8 mouse cellular contexts compared by ENCODE assay signal in the genomic region with DNA sequence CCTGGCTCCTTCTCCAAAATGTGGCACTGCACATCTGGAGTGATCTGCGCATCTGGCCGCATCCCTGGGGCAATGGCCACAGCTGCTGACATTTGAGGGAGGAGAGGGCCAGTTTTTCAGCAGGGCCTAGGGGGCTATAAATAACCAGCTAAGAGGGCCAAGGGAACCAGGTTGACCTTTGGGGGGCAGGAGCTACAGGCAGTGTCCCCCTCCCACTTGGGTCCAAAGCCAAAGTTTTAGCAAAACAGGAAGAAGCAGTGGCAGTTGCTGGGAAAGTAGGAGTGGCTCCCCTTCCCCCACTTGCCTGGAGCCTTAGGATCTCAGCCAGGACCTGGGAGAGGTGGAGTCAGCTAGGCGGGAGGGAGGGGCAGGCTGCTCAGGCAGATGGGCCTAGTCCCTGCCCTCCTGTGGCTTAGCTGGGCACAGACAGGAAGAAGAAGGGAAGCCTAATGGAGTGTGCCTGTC. TPM values are rescaled to one million over a fixed set of nuclear protein-coding genes. Genes with fewer than 3 reads are reported as not detected.
DNase-seq lines count a peak whose midpoint lies in the region; ATAC-seq and TF ChIP-seq lines count a peak whose summit lies in the region.

No protein-coding gene starts in this region.

- TF ChIP-seq EP300 in heart, adult 2 months (IDR thresholded peaks at IDR 0.05; ENCODE audit: insufficient read depth, low read depth, low read length), result peak; percentile 81; the same call in 1 of the 2 replicates

- peak; percentile 46 for ATAC-seq in G1E (ENCODE audit: extremely low read depth, insufficient number of reproducible peaks, low FRiP score, poor library complexity, severe bottlenecking)
- ATAC-seq in lung, embryonic 14.5 days (ENCODE audit: insufficient read depth), result peak; percentile 82

- H3K4me1 ChIP-seq in G1E (ENCODE audit: insufficient read depth, low read depth, low read length), result peaks cover 97% of the 10 kb centered on the region
- peaks cover 34% of the 10 kb centered on the region for H3K4me1 ChIP-seq in heart, adult 2 months (ENCODE audit: control insufficient read depth, insufficient read depth, low read length)
- peaks cover 34% of the 10 kb centered on the region for H3K4me1 ChIP-seq in lung, embryonic 14.5 days (ENCODE audit: insufficient read depth)

- DNase-seq in G1E (ENCODE audit: low spot score), result peak; percentile 64
- peak; percentile 58 for DNase-seq in adrenal gland, postnatal 25 days
- peak; percentile 85 to 89 for DNase-seq in heart, adult 2 months
- DNase-seq in kidney, adult 8-10 months, result peak; percentile 87 to 90
- DNase-seq in lung, embryonic 14.5 days, result peak; percentile 92
- DNase-seq in testis, postnatal 14 days (ENCODE audit: low spot score), result peak; percentile 74
- no peak for DNase-seq in layer of hippocampus, postnatal 36 days
- no peak for DNase-seq in cerebellum, adult 9-10 months

- H3K9me3 ChIP-seq in G1E (replicated peaks), result no peaks in the 10 kb centered on the region
- H3K9me3 ChIP-seq in lung, embryonic 14.5 days (ENCODE audit: low read depth, low read length), result no peaks in the 10 kb centered on the region

- 0 out of 2 replicates have a peak overlapping the region, but pooled peaks have one; percentile 17 for H3K9ac ChIP-seq in heart, adult 2 months (ENCODE audit: low read depth, low read length)
- no peak overlapping the region for H3K9ac ChIP-seq in lung, embryonic 14.5 days

- H3K79me2 ChIP-seq in heart, adult 2 months (replicated peaks; ENCODE audit: control insufficient read depth, insufficient read depth, low read length), result no peaks in the 10 kb centered on the region

- intact Hi-C loops in heart, adult 2 months (cut with DNase I), result loop anchor here (2.0 kb wide), 1 partner anchor 29 kb away; no protein-coding TSS in a partner anchor

- TF ChIP-seq CTCF in G1E (IDR thresholded peaks at IDR 0.05; ENCODE audit: low read depth, low read length), result no peak
- peak; percentile 67 for TF ChIP-seq CTCF in heart, adult 2 months (IDR thresholded peaks at IDR 0.05)
- peak; percentile 41; the same call in 1 of the 2 replicates for TF ChIP-seq CTCF in lung, embryonic 14.5 days (IDR thresholded peaks at IDR 0.05; ENCODE audit: low read depth)

- H3K27ac ChIP-seq in heart, adult 2 months, result peak overlapping the region; percentile 85
- H3K27ac ChIP-seq in lung, embryonic 14.5 days (ENCODE audit: low read depth), result peak overlapping the region; percentile 77

- peak overlapping the region; percentile 52 for H3K4me3 ChIP-seq in G1E (ENCODE audit: low read depth, low read length)
- H3K4me3 ChIP-seq in heart, adult 2 months, result no peak overlapping the region
- no peak overlapping the region for H3K4me3 ChIP-seq in lung, embryonic 14.5 days (ENCODE audit: low read depth, low read length)

- H3K36me3 ChIP-seq in G1E (replicated peaks), result peaks cover 74% of the 10 kb centered on the region
- H3K36me3 ChIP-seq in heart, adult 2 months (ENCODE audit: control insufficient read depth, insufficient read depth, low read length), result peaks cover 4% of the 10 kb centered on the region
- H3K36me3 ChIP-seq in lung, embryonic 14.5 days (ENCODE audit: insufficient read depth), result no peaks in the 10 kb centered on the region

- H3K27me3 ChIP-seq in G1E (ENCODE audit: insufficient read depth, low read length), result no peaks in the 10 kb centered on the region
- H3K27me3 ChIP-seq in heart, adult 2 months (ENCODE audit: control insufficient read depth, insufficient read depth, low read length), result no peaks in the 10 kb centered on the region
- H3K27me3 ChIP-seq in lung, embryonic 14.5 days (ENCODE audit: insufficient read depth, low read length), result no peaks in the 10 kb centered on the region

- TF ChIP-seq POLR2A in heart, adult 2 months (IDR thresholded peaks at IDR 0.05; ENCODE audit: insufficient read depth, low read depth, low read length), result no peak

- H3K4me2 ChIP-seq in lung, embryonic 14.5 days, result no peak overlapping the region

- 8% methylated on average over 3 of the region's 3 CpGs for WGBS in heart, adult 2 months
- WGBS in lung, embryonic 14.5 days, result 24% methylated on average over 3 of the region's 3 CpGs

RNA-seq across cellular contexts. Expression of gene Hdac7, which starts 4.3 kb away (rescaled TPM):
- total RNA-seq in G1E (2014; fragmentation: Nextera tagmentation) (20.4 and 21.1 TPM in 2 replicates), G1E (2017) (3.0 and 3.9 TPM in 2 replicates)
- 117 and 164 TPM in 2 replicates for polyA plus RNA-seq in G1E (2012)
- 93.1 and 109 TPM in 2 replicates for total RNA-seq in adrenal gland, postnatal 25 days (2021)
- 10 to 100 TPM; 23.7 to 25.7 TPM for total RNA-seq in heart, adult 2 months (2021)
- polyA plus RNA-seq in heart, adult 2 months (2012; rRNA removed), result 54.9 and 61.8 TPM in 2 replicates
- polyA plus RNA-seq in lung, embryonic 14.5 days (2014; fragmentation: Nextera tagmentation; extraction: Ambion mirVana), result 43.8 and 51.2 TPM in 2 replicates
- 10 to 100 TPM; 21.3 to 25.0 TPM for total RNA-seq in layer of hippocampus, postnatal 36 days (2021)

Comparison
In these comparisons a context has a peak if more than half of its experiments do, and no peak if none do; other contexts are left out.
1. DNase-seq: peak in G1E (single experiment), adrenal gland, postnatal 25 days (single experiment), heart, adult 2 months (2 of 2), kidney, adult 8-10 months (2 of 2), lung, embryonic 14.5 days (single experiment) and testis, postnatal 14 days (single experiment); none in layer of hippocampus, postnatal 36 days (0 of 2) and cerebellum, adult 9-10 months (single experiment).